In the genomic region with DNA sequence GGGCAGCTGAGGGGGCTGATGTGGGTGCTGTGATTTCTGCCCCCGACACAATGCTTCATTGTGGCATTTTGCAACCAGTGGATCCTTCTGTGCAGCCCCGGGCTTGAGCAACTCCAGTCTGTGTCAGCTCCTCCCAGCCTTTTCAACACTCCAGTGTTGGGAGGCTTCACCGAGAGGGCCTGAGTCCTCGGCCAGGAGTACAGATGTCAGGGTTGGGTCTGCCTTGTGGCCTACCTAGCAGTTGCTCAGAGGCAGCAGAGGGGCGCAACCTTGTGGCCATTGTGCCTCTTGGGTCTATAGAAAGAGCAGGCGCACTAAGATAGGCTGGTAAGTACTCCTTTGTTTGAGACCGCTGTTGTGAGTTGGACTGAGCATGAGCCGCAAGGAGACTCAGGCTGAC, we compare ENCODE assay signal across 10 mouse cellular contexts. TPM values are rescaled to one million over a fixed set of nuclear protein-coding genes. Genes with fewer than 3 reads are reported as not detected.
A peak's percentile ranks its signal among the peaks of the same experiment; 100 is the strongest.
DNase-seq lines count a peak whose midpoint lies in the region; ATAC-seq and TF ChIP-seq lines count a peak whose summit lies in the region.
"Had no signal": no experiment of that assay in that cellular context is flagged by ENCODE, and none has a peak within 500 bp of the region (broad histone marks: within the 10 kb centered on the region; RNA-seq: fewer than 3 reads in every experiment).

No protein-coding gene starts in this region.

- peaks cover 7% of the 10 kb centered on the region; the same call in 1 of the 2 replicates for H3K27me3 ChIP-seq in midbrain, embryonic 10.5 days (ENCODE audit: low read depth, poor library complexity, severe bottlenecking)
- H3K27me3 ChIP-seq in midbrain, embryonic 16.5 days (ENCODE audit: control insufficient read depth, insufficient read depth, low read depth, low read length): no peaks in the 10 kb centered on the region
- H3K27me3 ChIP-seq in liver, embryonic 14.5 days (ENCODE audit: control insufficient read depth, insufficient read depth, low read length): no peaks in the 10 kb centered on the region

- TF ChIP-seq CTCF in brain, embryonic 14.5 days (IDR thresholded peaks at IDR 0.05; ENCODE audit: borderline replicate concordance, extremely low read depth, insufficient read depth, insufficient read length): no peak
- peak; percentile 39 for TF ChIP-seq CTCF in liver, embryonic 14.5 days (IDR thresholded peaks at IDR 0.05; ENCODE audit: low read depth)

- H3K9me3 ChIP-seq in midbrain, embryonic 10.5 days (replicated peaks): no peaks in the 10 kb centered on the region
- no peaks in the 10 kb centered on the region for H3K9me3 ChIP-seq in midbrain, embryonic 16.5 days (replicated peaks; ENCODE audit: control insufficient read depth, low read length, poor library complexity, severe bottlenecking)
- no peaks in the 10 kb centered on the region for H3K9me3 ChIP-seq in liver, embryonic 14.5 days (ENCODE audit: control insufficient read depth, low read length)

- H3K4me2 ChIP-seq in midbrain, embryonic 16.5 days (ENCODE audit: low read length): no peak overlapping the region
- peak overlapping the region; percentile 90; the same call in 1 of the 2 replicates for H3K4me2 ChIP-seq in liver, embryonic 14.5 days (ENCODE audit: low read depth)

- H3K4me3 ChIP-seq in midbrain, embryonic 10.5 days: 0 out of 2 replicates have a peak overlapping the region, but pooled peaks have one; percentile 9
- no peak overlapping the region for H3K4me3 ChIP-seq in midbrain, embryonic 16.5 days (ENCODE audit: low read depth, low read length)
- no peak overlapping the region for H3K4me3 ChIP-seq in liver, embryonic 14.5 days (ENCODE audit: insufficient read depth in 1 of 2, low read depth in 2 of 2, low read length in 2 of 2)

- no peak for TF ChIP-seq EP300 in liver, embryonic 14.5 days (IDR thresholded peaks at IDR 0.05; ENCODE audit: low read depth)

- peak overlapping the region; percentile 95 for H3K27ac ChIP-seq in midbrain, embryonic 10.5 days (replicated peaks)
- H3K27ac ChIP-seq in midbrain, embryonic 16.5 days (ENCODE audit: low read length): no peak overlapping the region
- H3K27ac ChIP-seq in liver, embryonic 14.5 days: no peak overlapping the region

- H3K9ac ChIP-seq in midbrain, embryonic 16.5 days (ENCODE audit: low read depth, low read length): no peak overlapping the region
- no peak overlapping the region for H3K9ac ChIP-seq in liver, embryonic 14.5 days (replicated peaks)

- peaks cover 63% of the 10 kb centered on the region for H3K4me1 ChIP-seq in midbrain, embryonic 10.5 days
- peaks cover 7% of the 10 kb centered on the region; the same call in 1 of the 2 replicates for H3K4me1 ChIP-seq in midbrain, embryonic 16.5 days (ENCODE audit: control insufficient read depth, insufficient read depth, low read length)
- peaks cover 7 to 32% of the 10 kb centered on the region in 2 experiments for H3K4me1 ChIP-seq in liver, embryonic 14.5 days (replicated peaks; ENCODE audit: control insufficient read depth in 2 of 2, insufficient read depth in 2 of 2, low read length in 1 of 2)

- ATAC-seq in midbrain, embryonic 16.5 days: no peak
- no peak for ATAC-seq in liver, embryonic 14.5 days (ENCODE audit: insufficient read depth)
- no peak for ATAC-seq in erythroblast, adult 5-6 weeks (replicated peaks; ENCODE audit: low FRiP score, poor library complexity, severe bottlenecking)

- no peak for TF ChIP-seq POLR2A in brain, embryonic 14.5 days (IDR thresholded peaks at IDR 0.05; ENCODE audit: borderline replicate concordance, extremely low read depth, insufficient read depth, insufficient read length, poor library complexity, severe bottlenecking)

- 0 out of 2 replicates have a peak, but pooled peaks cover 8% of the 10 kb centered on the region for H3K36me3 ChIP-seq in midbrain, embryonic 10.5 days
- H3K36me3 ChIP-seq in midbrain, embryonic 16.5 days (ENCODE audit: control insufficient read depth, insufficient read depth, low read length): no peaks in the 10 kb centered on the region
- no peaks in the 10 kb centered on the region for H3K36me3 ChIP-seq in liver, embryonic 14.5 days (replicated peaks; ENCODE audit: control insufficient read depth, insufficient read depth, low read depth)

- DNase-seq in midbrain, embryonic 10.5 days (ENCODE audit: low spot score): peak; percentile 47
- peak; percentile 31 for DNase-seq in brain, embryonic 14.5 days (ENCODE audit: low read depth)
- no peak for DNase-seq in liver, embryonic 14.5 days (ENCODE audit: low read depth in 3 of 3, low spot score in 3 of 3)
- DNase-seq in thymus, postnatal 0 days (ENCODE audit: low spot score): peak; percentile 32
- DNase-seq in gastrocnemius, postnatal 4 days (ENCODE audit: low spot score in 2 of 2): no peak
- no peak for DNase-seq in Muller cell, postnatal 12 days (ENCODE audit: inconsistent ontology term)

- 52% methylated on average over 8 of the region's 8 CpGs for WGBS in midbrain, embryonic 10.5 days
- 50% methylated on average over 8 of the region's 8 CpGs for WGBS in midbrain, embryonic 16.5 days
- 55% methylated on average over 8 of the region's 8 CpGs for WGBS in liver, embryonic 14.5 days (ENCODE audit: insufficient replicate concordance)

RNA-seq across cellular contexts. Expression of a gene that starts 1.5 kb away (rescaled TPM):
- 9.7 and 10.0 TPM in 2 replicates for polyA plus RNA-seq in midbrain, embryonic 10.5 days (2016; fragmentation: Nextera tagmentation; extraction: Ambion mirVana)
- 3.8 and 4.5 TPM in 2 replicates for polyA plus RNA-seq in midbrain, embryonic 16.5 days (2015; fragmentation: Nextera tagmentation; extraction: Ambion mirVana)
- polyA plus RNA-seq in brain, embryonic 14.5 days (2012; rRNA removed): 5.2 and 5.3 TPM in 2 replicates
- 3.5 and 5.1 TPM in 2 replicates for polyA plus RNA-seq in liver, embryonic 14.5 days (2012; rRNA removed)
- 7.8 and 7.9 TPM in 2 replicates for polyA plus RNA-seq in liver, embryonic 14.5 days (2014; fragmentation: Nextera tagmentation; extraction: Ambion mirVana)
- polyA plus RNA-seq in thymus, postnatal 0 days (2015; fragmentation: Nextera tagmentation; extraction: Ambion mirVana): 13.7 and 14.9 TPM in 2 replicates
- 5.0 and 15.3 TPM in 2 replicates for total RNA-seq in erythroblast, adult 5-6 weeks (2015; ENCODE audit: low replicate concordance)
- total RNA-seq in erythroblast, adult 5-6 weeks (2017; ENCODE audit: low replicate concordance): 1.5 and 2.6 TPM in 2 replicates
- total RNA-seq in gastrocnemius, postnatal 4 days (2021): 1 to 10 TPM; 7.0 TPM

RNA-seq across cellular contexts. Expression of a gene that starts 15.5 kb away (rescaled TPM):
- 290 and 319 TPM in 2 replicates for polyA plus RNA-seq in midbrain, embryonic 10.5 days (2016; fragmentation: Nextera tagmentation; extraction: Ambion mirVana)
- 414 and 443 TPM in 2 replicates for polyA plus RNA-seq in midbrain, embryonic 16.5 days (2015; fragmentation: Nextera tagmentation; extraction: Ambion mirVana)
- 190 and 216 TPM in 2 replicates for polyA plus RNA-seq in brain, embryonic 14.5 days (2012; rRNA removed)
- polyA plus RNA-seq in liver, embryonic 14.5 days (2012; rRNA removed): 27.1 and 42.6 TPM in 2 replicates
- polyA plus RNA-seq in liver, embryonic 14.5 days (2014; fragmentation: Nextera tagmentation; extraction: Ambion mirVana): 117 and 119 TPM in 2 replicates
- 373 and 381 TPM in 2 replicates for polyA plus RNA-seq in thymus, postnatal 0 days (2015; fragmentation: Nextera tagmentation; extraction: Ambion mirVana)
- 39.6 and 49.7 TPM in 2 replicates for total RNA-seq in erythroblast, adult 5-6 weeks (2015; ENCODE audit: low replicate concordance)
- 31.0 and 43.5 TPM in 2 replicates for total RNA-seq in erythroblast, adult 5-6 weeks (2017; ENCODE audit: low replicate concordance)
- total RNA-seq in gastrocnemius, postnatal 4 days (2021): 100 to 1,000 TPM; 224 to 226 TPM

RNA-seq across cellular contexts. Expression of a gene that starts 45.0 kb away (rescaled TPM):
- polyA plus RNA-seq in midbrain, embryonic 10.5 days (2016; fragmentation: Nextera tagmentation; extraction: Ambion mirVana): not detected in 2 replicates
- not detected in 2 replicates for polyA plus RNA-seq in midbrain, embryonic 16.5 days (2015; fragmentation: Nextera tagmentation; extraction: Ambion mirVana)
- not detected in 2 replicates for polyA plus RNA-seq in brain, embryonic 14.5 days (2012; rRNA removed)
- polyA plus RNA-seq in liver, embryonic 14.5 days (2012; rRNA removed): not detected in 2 replicates
- not detected in 2 replicates for polyA plus RNA-seq in liver, embryonic 14.5 days (2014; fragmentation: Nextera tagmentation; extraction: Ambion mirVana)
- polyA plus RNA-seq in thymus, postnatal 0 days (2015; fragmentation: Nextera tagmentation; extraction: Ambion mirVana): not detected in 2 replicates
- not detected in 2 replicates for total RNA-seq in erythroblast, adult 5-6 weeks (2015; ENCODE audit: low replicate concordance)
- total RNA-seq in erythroblast, adult 5-6 weeks (2017; ENCODE audit: low replicate concordance): not detected in 2 replicates
- total RNA-seq in gastrocnemius, postnatal 4 days (2021): not detected
- polyA plus RNA-seq: cortical plate, adult 2 months; neural tube, embryonic 11.5 days had no signal

Comparison
In these comparisons a context has a peak if more than half of its experiments do, and no peak if none do; other contexts are left out.
1. DNase-seq: peak in midbrain, embryonic 10.5 days (single experiment), brain, embryonic 14.5 days (single experiment) and thymus, postnatal 0 days (single experiment); none in liver, embryonic 14.5 days (0 of 3), gastrocnemius, postnatal 4 days (0 of 2) and Muller cell, postnatal 12 days (single experiment).